Mouse (Mus musculus) CH12.LX (cell line): ENCODE measurements around the gene Fbln7. TPM values are rescaled to one million over a fixed set of nuclear protein-coding genes. Genes with fewer than 3 reads are reported as not detected.

Experiments used
- DNase-seq: peaks from one replicate; pipeline ENCODE4 v3.0.0-alpha.2; 2013; ENCODE audit errors: extremely low read depth
- H3K27ac ChIP-seq: 2 replicates; pipeline ENCODE4 v1.5.1; 2012; ENCODE audit warnings: low read depth, mild to moderate bottlenecking, control low read depth, moderate library complexity; ENCODE audit not compliant: insufficient read depth
- H3K27me3 ChIP-seq: replicated peaks from 2 replicates; pipeline ENCODE3; 2012; ENCODE audit warnings: inconsistent platforms
- H3K36me3 ChIP-seq, 2 experiments: replicated peaks in 1 of 2; 2 replicates each; pipeline versions ENCODE3 to v1.6.1; 2012; ENCODE audit warnings: inconsistent platforms in 1 of 2, low read length in 1 of 2, mild to moderate bottlenecking in 1 of 2, mixed read lengths in 1 of 2, moderate library complexity in 1 of 2; ENCODE audit not compliant: control insufficient read depth in 1 of 2, insufficient read depth in 1 of 2
- H3K4me1 ChIP-seq, 2 experiments: 2 replicates each; pipeline ENCODE4 v1.6.1; 2012; ENCODE audit warnings: inconsistent platforms in 1 of 2, moderate library complexity in 1 of 2; ENCODE audit not compliant: insufficient read depth in 2 of 2, control insufficient read depth in 1 of 2
- H3K4me2 ChIP-seq: 2 replicates; pipeline ENCODE4 v1.6.1; 2012; ENCODE audit warnings: low read depth, mild to moderate bottlenecking, control low read depth; ENCODE audit not compliant: poor library complexity, insufficient read depth, severe bottlenecking
- H3K4me3 ChIP-seq, 3 experiments: fragments of 150-350 bp in 1 of 3; sonication (generic) in 1 of 3; replicated peaks in 1 of 3; 2 replicates each; pipeline versions ENCODE3 to v1.5.1; 2011 to 2012; ENCODE audit warnings: low read depth in 2 of 3, low read length in 2 of 3, mild to moderate bottlenecking in 2 of 3, moderate library complexity in 2 of 3, control low read depth in 1 of 3, improper control_type of control experiment in 1 of 3, inconsistent platforms in 1 of 3, mixed read lengths in 1 of 3; ENCODE audit not compliant: poor library complexity in 1 of 3
- H3K79me2 ChIP-seq: replicated peaks from 2 replicates; pipeline ENCODE4 v1.6.1; 2012; ENCODE audit warnings: mild to moderate bottlenecking, moderate library complexity; ENCODE audit not compliant: control insufficient read depth, poor library complexity, insufficient read depth, severe bottlenecking; ENCODE audit errors: extremely low read depth
- H3K9ac ChIP-seq: 2 replicates; pipeline ENCODE4 v1.6.1; 2012; ENCODE audit warnings: low read depth, mild to moderate bottlenecking, control low read depth, moderate library complexity; ENCODE audit not compliant: insufficient read depth
- H3K9me3 ChIP-seq: replicated peaks from 2 replicates; pipeline ENCODE3; 2012; ENCODE audit warnings: low read length, inconsistent platforms, mixed read lengths
- CHD1 ChIP-seq: IDR thresholded peaks from 2 replicates; pipeline ENCODE4 v1.6.1; 2012; ENCODE audit warnings: low read depth, low read length, improper control_type of control experiment, inconsistent platforms
- CHD2 ChIP-seq: IDR thresholded peaks from 2 replicates; pipeline ENCODE4 v1.6.1; 2011; ENCODE audit warnings: low read length, improper control_type of control experiment
- E2F4 ChIP-seq: IDR thresholded peaks from 2 replicates; pipeline ENCODE4 v1.6.1; 2011; ENCODE audit warnings: low read depth, low read length, improper control_type of control experiment; ENCODE audit not compliant: insufficient replicate concordance
- EP300 ChIP-seq: IDR thresholded peaks from 2 replicates; pipeline ENCODE4 v1.6.1; 2011; ENCODE audit warnings: low read length, improper control_type of control experiment
- ETS1 ChIP-seq: conservative IDR thresholded peaks from 2 replicates; pipeline ENCODE4 v1.6.1; 2012; ENCODE audit warnings: low read depth, mild to moderate bottlenecking, inconsistent platforms, low read length, improper control_type of control experiment, moderate library complexity
- HCFC1 ChIP-seq: IDR thresholded peaks from 2 replicates; pipeline ENCODE4 v1.6.1; 2012; ENCODE audit warnings: low read depth, mild to moderate bottlenecking, inconsistent platforms, low read length, improper control_type of control experiment
- JUND ChIP-seq: conservative IDR thresholded peaks from 2 replicates; pipeline ENCODE4 v1.6.1; 2011; ENCODE audit warnings: low read depth, low read length, improper control_type of control experiment
- MAX ChIP-seq: IDR thresholded peaks from 2 replicates; pipeline ENCODE4 v1.6.1; 2011; ENCODE audit warnings: low read length, improper control_type of control experiment
- MYC ChIP-seq: IDR thresholded peaks from 2 replicates; pipeline ENCODE4 v1.6.1; 2011; ENCODE audit warnings: low read depth, mild to moderate bottlenecking, improper control_type of control experiment, low read length
- NELFE ChIP-seq: IDR thresholded peaks from 2 replicates; pipeline ENCODE4 v1.6.1; 2011; ENCODE audit warnings: low read depth, low read length, improper control_type of control experiment
- POLR2A ChIP-seq: IDR thresholded peaks from 2 replicates; pipeline ENCODE4 v1.6.1; 2011; ENCODE audit warnings: low read depth, mild to moderate bottlenecking, improper control_type of control experiment, low read length
- POLR2AphosphoS2 ChIP-seq: IDR thresholded peaks from 2 replicates; pipeline ENCODE4 v1.6.1; 2011; ENCODE audit warnings: low read depth, low read length, improper control_type of control experiment
- SIN3A ChIP-seq: IDR thresholded peaks from 2 replicates; pipeline ENCODE4 v1.6.1; 2012; ENCODE audit warnings: low read length, improper control_type of control experiment, inconsistent platforms
- SMC3 ChIP-seq: IDR thresholded peaks from 2 replicates; pipeline ENCODE4 v1.6.1; 2011; ENCODE audit warnings: low read depth, low read length, improper control_type of control experiment
- TBP ChIP-seq: conservative IDR thresholded peaks from 2 replicates; pipeline ENCODE4 v1.6.1; 2011; ENCODE audit warnings: low read depth, low read length, improper control_type of control experiment
- USF2 ChIP-seq: conservative IDR thresholded peaks from 2 replicates; pipeline ENCODE4 v1.6.1; 2011; ENCODE audit warnings: low read depth, low read length, improper control_type of control experiment
- ZMIZ1 ChIP-seq: IDR thresholded peaks from 2 replicates; pipeline ENCODE4 v1.6.1; 2012; ENCODE audit warnings: low read depth, mild to moderate bottlenecking, inconsistent platforms, low read length, improper control_type of control experiment
- dilution Hi-C: fragments of 300-500 bp; cut with MboI; formaldehyde crosslinking; loops from 2 replicates; pipeline ENCODE4 v1.14.3; 2020; ENCODE audit warnings: low sequenced_read_pairs; ENCODE audit not compliant: extremely low pct_unique_long_range_greater_than_20kb, extremely low pct_ligation_motif_present
- in situ Hi-C: fragments of 300-500 bp; cut with MboI; formaldehyde crosslinking; loops from 3 replicates; pipeline ENCODE4 v1.14.3; 2019; ENCODE audit warnings: low sequenced_read_pairs, low pct_ligation_motif_present, low pct_unique_long_range_greater_than_20kb, mixed read lengths
- polyA plus RNA-seq: library from polyadenylated mRNA; unstranded; fragments of >175 nt; gene quantifications from 2 replicates; pipeline ENCODE4 v1.2.1, GENCODE M21; 2012; ENCODE audit warnings: low read depth; ENCODE audit not compliant: insufficient read length
- total RNA-seq, 2 experiments: library from RNA; depleted of rRNA; stranded (reverse); fragments of 300-350 nt in 1 of 2; fragments of >200 nt in 1 of 2; gene quantifications; 2 replicates each; pipeline ENCODE4 v1.2.3; 2012 to 2014

Gene Fbln7
- total and polyA plus RNA-seq, 3 experiments: not detected

GRCm38 (mm10) chr2:128833435-128833834, 29.3 kb upstream of the Fbln7 start:
- Histone ChIP-seq H3K36me3 (peaks cover 36 to 72% of the 10 kb centered on the region in 2 experiments), H3K9me3 (no peaks in the 10 kb centered on the region), H3K4me3 (no peak overlapping the region), H3K4me1 (no peaks in the 10 kb centered on the region)
- in situ Hi-C loops: no loop called here
- TF ChIP-seq HCFC1 (no peak), EP300 (no peak), POLR2AphosphoS2 (no peak), JUND (no peak)
- TF ChIP-seq, all 38 proteins: peak for 0
- Histone ChIP-seq H3K27me3 (no peaks in the 10 kb centered on the region), H3K4me2 (no peak overlapping the region), H3K27ac (no peak overlapping the region), H3K9ac (no peak overlapping the region), H3K79me2 (no peaks in the 10 kb centered on the region)
- dilution Hi-C loops: no loop called here
- no peak for DNase-seq

- no peak overlapping the region for H3K4me2 ChIP-seq
- in situ Hi-C loops: no loop called here
- TF ChIP-seq MYC (no peak), MAX (no peak)
- TF ChIP-seq, all 38 proteins: peak for 0
- no peak for DNase-seq
- Histone ChIP-seq H3K27ac (no peak overlapping the region), H3K36me3 (peaks cover 28 to 63% of the 10 kb centered on the region in 2 experiments), H3K4me3 (no peak overlapping the region), H3K27me3 (no peaks in the 10 kb centered on the region), H3K9me3 (no peaks in the 10 kb centered on the region), H3K4me1 (no peaks in the 10 kb centered on the region), H3K9ac (no peak overlapping the region), H3K79me2 (no peaks in the 10 kb centered on the region)
- dilution Hi-C loops: no loop called here
These were observed 25.2 kb upstream of the Fbln7 start for GRCm38 (mm10) chr2:128837531-128837930.

- Histone ChIP-seq H3K9me3 (no peaks in the 10 kb centered on the region), H3K4me3 (no peak overlapping the region), H3K79me2 (no peaks in the 10 kb centered on the region), H3K27me3 (no peaks in the 10 kb centered on the region), H3K4me1 (no peaks in the 10 kb centered on the region), H3K36me3 (peaks cover 18 to 63% of the 10 kb centered on the region in 2 experiments), H3K9ac (no peak overlapping the region), H3K27ac (no peak overlapping the region), H3K4me2 (no peak overlapping the region)
- no peak for DNase-seq
- in situ Hi-C loops: no loop called here
- dilution Hi-C loops: no loop called here
- TF ChIP-seq SIN3A (no peak), HCFC1 (no peak), ETS1 (no peak), SMC3 (no peak), TBP (no peak), POLR2AphosphoS2 (no peak), CHD2 (no peak), NELFE (no peak), ZMIZ1 (no peak), E2F4 (no peak), USF2 (no peak), POLR2A (no peak), CHD1 (no peak)
These were observed 24.2 kb upstream of the Fbln7 start for GRCm38 (mm10) chr2:128838611-128839010.
